Comparison of ENCODE assay signal across 20 mouse cellular contexts in genomic region chr8:106194062-106194461, GRCm38 (mm10). TPM values are rescaled to one million over a fixed set of nuclear protein-coding genes. Genes with fewer than 3 reads are reported as not detected.
"Had no signal": no experiment of that assay in that cellular context is flagged by ENCODE, and none has a peak within 500 bp of the region (broad histone marks: within the 10 kb centered on the region; RNA-seq: fewer than 3 reads in every experiment).

No protein-coding gene starts in this region.

- ATAC-seq: midbrain, embryonic 13.5 days; midbrain, embryonic 15.5 days had no signal

- H3K4me3 ChIP-seq: megakaryocyte, embryonic 14.5 days; midbrain, embryonic 13.5 days; midbrain, embryonic 15.5 days; neural tube, embryonic 12.5 days; stomach, embryonic 15.5 days had no signal

- H3K27me3 ChIP-seq: megakaryocyte, embryonic 14.5 days; midbrain, embryonic 13.5 days; midbrain, embryonic 15.5 days; neural tube, embryonic 12.5 days; stomach, embryonic 15.5 days had no signal

- H3K27ac ChIP-seq: macrophage; midbrain, embryonic 13.5 days; midbrain, embryonic 15.5 days; neural tube, embryonic 12.5 days; stomach, embryonic 15.5 days; stomach, postnatal 0 days had no signal

- H3K9ac ChIP-seq: lung, embryonic 14.5 days; midbrain, embryonic 13.5 days; midbrain, embryonic 15.5 days; neural tube, embryonic 12.5 days; stomach, embryonic 15.5 days had no signal

- H3K4me1 ChIP-seq: midbrain, embryonic 13.5 days; midbrain, embryonic 15.5 days; neural tube, embryonic 12.5 days; stomach, embryonic 15.5 days had no signal

- H3K9me3 ChIP-seq: megakaryocyte, embryonic 14.5 days; midbrain, embryonic 13.5 days; midbrain, embryonic 15.5 days; neural tube, embryonic 12.5 days; stomach, embryonic 15.5 days had no signal

- H3K4me2 ChIP-seq: lung, embryonic 14.5 days; midbrain, embryonic 11.5 days; midbrain, embryonic 13.5 days; midbrain, embryonic 15.5 days; neural tube, embryonic 12.5 days; stomach, embryonic 15.5 days had no signal

- DNase-seq: lung, adult 18-20 months; lung, embryonic 14.5 days; lung, postnatal 10 days; lung, postnatal 36 days; right cerebral cortex, postnatal 14 days; thymus, adult 2 months; thymus, postnatal 25 days; thymus, postnatal 4 days had no signal

RNA-seq across cellular contexts. Expression of gene Esrp2, which starts 57.3 kb away (rescaled TPM):
- total RNA-seq: megakaryocyte progenitor cell, adult 5-6 weeks; monocyte, adult 5-6 weeks; neutrophil, adult 5-6 weeks had no signal
- polyA plus RNA-seq: macrophage; neural tube, embryonic 14.5 days had no signal
